ENCODE assay signal across 24 mouse cellular contexts in the genomic region with DNA sequence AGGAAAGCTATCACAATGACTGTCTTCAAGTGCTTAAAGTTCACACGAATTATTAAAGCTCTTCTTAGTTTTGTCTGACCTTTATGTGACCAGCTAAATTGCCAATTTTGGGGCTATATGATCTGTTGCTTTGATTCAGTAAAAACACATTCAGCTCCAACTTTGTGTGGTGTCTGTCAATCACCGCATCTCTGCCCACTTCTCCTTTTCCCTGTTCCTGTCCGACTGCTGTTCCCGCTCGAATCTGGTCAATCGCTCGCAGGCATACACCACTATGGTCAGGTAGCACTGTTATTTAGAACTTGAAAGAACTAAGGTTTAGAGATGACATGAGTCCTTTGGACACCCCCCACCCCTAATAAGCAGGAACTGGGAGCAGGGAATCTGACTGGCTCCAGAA. TPM values are rescaled to one million over a fixed set of nuclear protein-coding genes. Genes with fewer than 3 reads are reported as not detected.
DNase-seq lines count a peak whose midpoint lies in the region; ATAC-seq and TF ChIP-seq lines count a peak whose summit lies in the region.
"Had no signal": no experiment of that assay in that cellular context is flagged by ENCODE, and none has a peak within 500 bp of the region (broad histone marks: within the 10 kb centered on the region; RNA-seq: fewer than 3 reads in every experiment).

No protein-coding gene starts in this region.

- peak; percentile 78 for ATAC-seq in granulocyte monocyte progenitor cell, adult 5-6 weeks (replicated peaks; ENCODE audit: poor library complexity, severe bottlenecking)
- peak; percentile 38; the same call in 1 of the 2 replicates for ATAC-seq in megakaryocyte progenitor cell, adult 5-6 weeks (replicated peaks; ENCODE audit: poor library complexity)
- ATAC-seq: activated CD4-positive, CD25-positive, alpha-beta regulatory T cell, adult 4 months; forebrain, embryonic 14.5 days; forebrain, embryonic 16.5 days; Patski had no signal

- no peaks in the 10 kb centered on the region for H3K36me3 ChIP-seq in MEL (ENCODE audit: control insufficient read depth in 1 of 2, insufficient read depth in 2 of 2, low read length in 2 of 2)
- H3K36me3 ChIP-seq: embryonic facial prominence, embryonic 13.5 days; embryonic facial prominence, embryonic 15.5 days; forebrain, embryonic 10.5 days; forebrain, embryonic 12.5 days had no signal

- H3K27ac ChIP-seq in MEL (ENCODE audit: control insufficient read depth, low read depth, low read length): no peak overlapping the region
- H3K27ac ChIP-seq: embryonic facial prominence, embryonic 13.5 days; embryonic facial prominence, embryonic 15.5 days; forebrain, embryonic 10.5 days; forebrain, embryonic 12.5 days had no signal

- H3K4me1 ChIP-seq in MEL (ENCODE audit: control insufficient read depth in 1 of 2, insufficient read depth in 2 of 2, low read length in 2 of 2): no peaks in the 10 kb centered on the region

- H3K79me2 ChIP-seq in MEL (ENCODE audit: control insufficient read depth, insufficient read depth, low read length, poor library complexity): no peaks in the 10 kb centered on the region

- no peak for TF ChIP-seq EP300 in MEL (IDR thresholded peaks at IDR 0.05; ENCODE audit: low read depth in 1 of 2, low read length in 2 of 2)

- DNase-seq in MEL (ENCODE audit: low read depth, low spot score): no peak
- no peak for DNase-seq in B cell, adult 2 months
- no peak for DNase-seq in urinary bladder, postnatal 4 days (ENCODE audit: low spot score in 2 of 2)
- DNase-seq in lung, postnatal 25 days (ENCODE audit: low spot score): no peak
- DNase-seq: adrenal gland, adult 8-10 months; adrenal gland, postnatal 14 days; adrenal gland, postnatal 36 days; cerebellum, adult 11-12 months; cerebellum, adult 2 months; cerebellum, adult 9-10 months; cerebellum, postnatal 10 days; cerebellum, postnatal 25 days; embryo, embryonic 11 days had no signal

- TF ChIP-seq RAD21 in MEL (IDR thresholded peaks at IDR 0.05; ENCODE audit: low read depth, low read length): no peak

- no peak overlapping the region for H3K9ac ChIP-seq in MEL (ENCODE audit: control insufficient read depth, low read depth, low read length, poor library complexity, severe bottlenecking)
- H3K9ac ChIP-seq: embryonic facial prominence, embryonic 13.5 days; embryonic facial prominence, embryonic 15.5 days; forebrain, embryonic 12.5 days had no signal

- no peaks in the 10 kb centered on the region for H3K9me3 ChIP-seq in MEL (replicated peaks; ENCODE audit: insufficient read depth, low read length)
- H3K9me3 ChIP-seq: embryonic facial prominence, embryonic 15.5 days; forebrain, embryonic 10.5 days; forebrain, embryonic 12.5 days had no signal

- no peak for TF ChIP-seq POLR2A in MEL (IDR thresholded peaks at IDR 0.05; ENCODE audit: control insufficient read depth in 1 of 2, insufficient read depth in 1 of 2, low read depth in 1 of 2, low read length in 2 of 2, poor library complexity in 1 of 2)

- H3K4me3 ChIP-seq in MEL (ENCODE audit: control insufficient read depth in 1 of 2, insufficient read depth in 1 of 2, low read depth in 2 of 2, low read length in 2 of 2): no peak overlapping the region
- H3K4me3 ChIP-seq: embryonic facial prominence, embryonic 13.5 days; embryonic facial prominence, embryonic 15.5 days; erythroblast, embryonic 14.5 days; forebrain, embryonic 10.5 days; forebrain, embryonic 12.5 days had no signal

- H3K27me3 ChIP-seq in MEL (ENCODE audit: control insufficient read depth in 1 of 2, insufficient read depth in 2 of 2, low read length in 2 of 2): peaks cover 0 to 6% of the 10 kb centered on the region in 2 experiments; a peak in 1 of 4 replicates
- H3K27me3 ChIP-seq: embryonic facial prominence, embryonic 13.5 days; embryonic facial prominence, embryonic 15.5 days; forebrain, embryonic 12.5 days; Patski had no signal

- no peak for TF ChIP-seq CTCF in MEL (IDR thresholded peaks at IDR 0.05 in 2 of 3, conservative IDR thresholded peaks at IDR 0.05 in 1 of 3; ENCODE audit: control insufficient read depth in 1 of 3, insufficient read depth in 1 of 3, low read depth in 2 of 3, low read length in 3 of 3, poor library complexity in 1 of 3, severe bottlenecking in 1 of 3)

TF ChIP-seq in MEL, 35 proteins besides CTCF, POLR2A, EP300 and RAD21:
- TF ChIP-seq RCOR1 (IDR thresholded peaks at IDR 0.05; ENCODE audit: low read depth, low read length) (0 out of 2 replicates have a peak, but pooled peaks have one; percentile 37), USF2 (IDR thresholded peaks at IDR 0.05; ENCODE audit: borderline replicate concordance in 1 of 2, insufficient read depth in 1 of 2, low read depth in 1 of 2, low read length in 2 of 2) (no peak)
TF ChIP-seq in MEL: peak in this region for 1.

RNA-seq across cellular contexts. Expression of a gene that starts 1.8 kb away (rescaled TPM):
- 40.3 and 40.4 TPM in 2 replicates for total RNA-seq in MEL (2012; rRNA removed)
- 10 to 100 TPM in 1 of 2 experiments, not detected in 1; 64.4 TPM for polyA plus RNA-seq in MEL (2012; ENCODE audit: insufficient read depth in 1 of 2, insufficient read length in 2 of 2, low read depth in 1 of 2, low replicate concordance in 2 of 2, missing spikeins in 1 of 2)
- 26.7 and 34.3 TPM in 2 replicates for total RNA-seq in granulocyte monocyte progenitor cell, adult 5-6 weeks (2014; fragmentation: Nextera tagmentation)
- total RNA-seq in granulocyte monocyte progenitor cell, adult 5-6 weeks (2017): 20.6 and 28.7 TPM in 2 replicates
- total RNA-seq in megakaryocyte progenitor cell, adult 5-6 weeks (2015): 12.7 and 21.3 TPM in 2 replicates
- total RNA-seq in megakaryocyte progenitor cell, adult 5-6 weeks (2017): 25.2 and 36.5 TPM in 2 replicates

RNA-seq across cellular contexts. Expression of a gene that starts 35.7 kb away (rescaled TPM):
- total RNA-seq in MEL (2012; rRNA removed): 4.2 and 4.9 TPM in 2 replicates
- polyA plus RNA-seq in MEL (2012; ENCODE audit: insufficient read depth in 1 of 2, insufficient read length in 2 of 2, low read depth in 1 of 2, low replicate concordance in 2 of 2, missing spikeins in 1 of 2): 10 to 100 TPM in 1 of 2 experiments, not detected in 1; 29.1 TPM
- total RNA-seq in granulocyte monocyte progenitor cell, adult 5-6 weeks (2014; fragmentation: Nextera tagmentation): 14.1 and 19.1 TPM in 2 replicates
- total RNA-seq in granulocyte monocyte progenitor cell, adult 5-6 weeks (2017): 4.3 and 8.2 TPM in 2 replicates
- 14.2 and 17.1 TPM in 2 replicates for total RNA-seq in megakaryocyte progenitor cell, adult 5-6 weeks (2015)
- 3.0 and 4.6 TPM in 2 replicates for total RNA-seq in megakaryocyte progenitor cell, adult 5-6 weeks (2017)
